Mouse (Mus musculus) thymus, postnatal 25 days (tissue): ENCODE measurements around the gene Smoc1.
A peak's percentile ranks its signal among the peaks of the same experiment; 100 is the strongest.

Experiments used
- DNase-seq: peaks from one replicate; pipeline ENCODE4 v3.0.0; 2022

The Smoc1 gene

GRCm38 (mm10) chr12:81026995-81027942, 661 bp downstream of the Smoc1 start:
- DNase-seq: peak; percentile 46

GRCm38 (mm10) chr12:81028291-81028920, 1.8 kb downstream of the Smoc1 start:
- no peak for DNase-seq

DNA sequence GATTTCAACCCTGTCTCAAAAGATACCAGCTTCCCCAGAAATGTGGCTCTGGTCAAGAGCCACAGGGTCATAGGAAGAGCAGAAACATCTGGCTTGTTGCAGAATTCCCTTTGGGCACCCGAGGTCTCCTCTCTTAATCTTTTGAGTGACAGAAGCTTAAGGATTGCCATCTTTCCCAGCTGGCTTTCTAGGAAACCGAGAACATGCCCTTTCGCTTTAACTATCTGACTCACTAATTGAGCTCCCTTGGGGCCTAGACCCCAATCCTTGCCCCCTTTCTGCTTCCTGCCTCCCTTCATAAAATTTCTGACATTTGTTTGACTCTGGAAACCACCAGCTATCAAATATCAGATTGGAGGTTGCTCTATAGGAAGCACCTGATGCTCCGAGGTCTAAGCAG, 3.1 kb downstream of the Smoc1 start:
- DNase-seq: no peak

GRCm38 (mm10) chr12:81031579-81031978, 5.0 kb downstream of the Smoc1 start:
- DNase-seq: no peak

- DNase-seq: no peak
These were observed 6.9 kb downstream of the Smoc1 start for GRCm38 (mm10) chr12:81033389-81034041.

DNA sequence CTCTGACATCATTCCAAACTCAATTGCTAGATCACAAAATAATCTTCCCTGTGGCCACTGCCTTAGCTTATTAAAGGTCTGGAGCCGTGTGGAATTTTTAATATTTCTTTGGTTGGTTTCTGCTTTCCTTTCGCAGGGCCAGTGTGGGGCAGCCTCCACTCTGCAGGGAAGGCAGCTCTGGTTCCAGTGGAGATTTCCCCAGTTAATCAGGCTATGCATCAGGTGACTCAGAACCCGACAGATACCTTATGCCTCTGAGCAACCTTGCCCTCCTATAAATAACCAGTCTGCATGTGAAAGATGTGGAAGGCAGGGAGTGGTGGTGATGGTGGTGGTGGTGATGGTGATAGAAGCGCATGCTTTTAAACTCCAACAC, 7.4 kb downstream of the Smoc1 start:
- DNase-seq: no peak

DNA sequence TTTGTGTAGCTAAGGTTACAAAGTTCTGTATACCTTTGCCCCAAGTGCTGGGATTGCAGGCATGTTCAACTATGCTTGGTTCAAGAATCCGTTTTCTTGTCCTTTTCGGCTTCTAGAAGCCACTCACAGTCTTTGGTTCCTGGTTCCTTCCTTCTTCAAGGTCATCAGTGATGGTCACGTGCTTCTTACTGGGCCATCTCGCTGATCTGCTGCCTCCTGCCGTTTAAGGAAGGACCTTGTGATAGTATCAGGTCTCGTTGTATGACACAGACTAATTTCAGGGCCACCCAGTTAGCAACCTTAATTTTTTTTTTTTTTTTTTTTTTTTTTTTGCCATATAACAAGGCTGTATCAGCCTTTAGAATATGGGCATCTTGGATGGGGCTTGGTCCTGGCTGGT, 9.2 kb downstream of the Smoc1 start:
- no peak for DNase-seq

DNA sequence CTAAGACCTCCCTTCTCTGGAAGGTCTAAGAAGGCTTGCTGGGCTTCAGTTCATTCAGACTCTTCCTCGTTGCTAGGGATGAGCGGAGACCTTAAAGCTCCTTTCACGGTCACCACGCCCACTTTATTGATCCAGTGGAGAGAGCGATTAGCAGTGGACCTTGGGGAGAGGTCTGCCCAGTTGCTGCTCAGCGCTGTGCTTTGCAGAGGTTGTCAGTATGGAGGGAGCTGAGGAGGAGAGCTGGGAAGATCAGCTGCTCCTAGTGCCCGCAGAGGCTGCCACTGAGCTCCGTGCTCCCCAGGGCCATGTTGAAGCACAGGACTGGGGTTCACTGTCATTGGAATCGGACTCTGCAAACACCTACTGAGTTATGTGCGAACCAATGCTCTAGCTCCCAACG, 17.0 kb downstream of the Smoc1 start:
- no peak for DNase-seq

- no peak for DNase-seq
These were observed 20.3 kb downstream of the Smoc1 start for GRCm38 (mm10) chr12:81046926-81047325.

GRCm38 (mm10) chr12:81049661-81050060, 23.1 kb downstream of the Smoc1 start:
- no peak for DNase-seq

GRCm38 (mm10) chr12:81055000-81055705, 28.5 kb downstream of the Smoc1 start:
- DNase-seq: no peak

- DNase-seq: no peak
These were observed 29.2 kb downstream of the Smoc1 start for GRCm38 (mm10) chr12:81055811-81056210.

GRCm38 (mm10) chr12:81057619-81058018, 31.0 kb downstream of the Smoc1 start:
- no peak for DNase-seq

DNA sequence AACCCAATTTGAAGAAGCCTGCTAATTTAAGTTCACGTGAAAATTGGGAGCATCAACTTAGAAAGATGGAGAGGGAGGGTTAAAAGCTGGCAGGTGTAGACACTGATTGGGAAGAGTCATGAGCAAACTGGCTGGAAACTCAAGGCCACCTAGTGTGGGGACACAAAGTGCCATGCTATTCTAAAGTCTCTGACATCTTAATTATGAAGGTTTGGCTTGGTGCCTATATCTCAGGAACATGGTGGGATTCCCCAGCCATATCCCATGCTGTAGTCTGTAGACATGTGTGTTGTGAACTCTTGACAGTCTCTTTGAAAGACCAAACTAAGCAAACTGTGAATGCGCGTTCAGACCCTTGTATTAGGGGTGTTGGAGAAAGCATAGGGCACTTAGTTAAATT, 32.0 kb downstream of the Smoc1 start:
- DNase-seq: no peak

GRCm38 (mm10) chr12:81061831-81062361, 35.3 kb downstream of the Smoc1 start:
- peak; percentile 15 for DNase-seq

DNA sequence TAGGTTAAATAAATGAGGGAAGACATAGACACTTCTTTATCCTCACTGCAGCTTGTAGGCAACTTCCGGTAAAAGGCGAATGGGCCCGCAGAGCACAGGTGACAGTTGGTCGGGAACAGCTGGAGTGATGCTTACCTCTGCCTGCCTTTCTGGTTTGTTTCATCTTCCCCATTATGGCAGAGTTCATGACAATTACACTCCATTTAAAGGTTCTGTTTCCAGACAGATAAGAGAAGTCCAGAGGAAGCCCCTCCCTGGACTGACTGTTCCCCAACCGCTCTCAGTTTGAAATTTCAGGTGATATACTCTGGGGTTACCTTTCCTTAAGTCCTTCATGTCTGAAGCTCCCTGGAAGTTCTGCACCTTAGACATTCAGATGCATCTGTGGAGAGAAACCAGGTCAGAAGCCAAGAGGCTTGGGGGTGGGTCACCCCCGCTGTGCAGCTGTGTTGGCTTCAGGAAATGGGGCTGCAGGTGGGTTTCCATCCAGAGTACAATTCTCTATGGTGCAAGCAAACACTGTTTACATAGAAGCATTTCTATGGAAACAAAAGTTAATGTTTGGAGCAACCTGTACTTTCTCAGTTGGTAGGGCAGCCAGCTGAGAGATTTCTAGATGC, 36.8 kb downstream of the Smoc1 start:
- peak; percentile 66 for DNase-seq

DNA sequence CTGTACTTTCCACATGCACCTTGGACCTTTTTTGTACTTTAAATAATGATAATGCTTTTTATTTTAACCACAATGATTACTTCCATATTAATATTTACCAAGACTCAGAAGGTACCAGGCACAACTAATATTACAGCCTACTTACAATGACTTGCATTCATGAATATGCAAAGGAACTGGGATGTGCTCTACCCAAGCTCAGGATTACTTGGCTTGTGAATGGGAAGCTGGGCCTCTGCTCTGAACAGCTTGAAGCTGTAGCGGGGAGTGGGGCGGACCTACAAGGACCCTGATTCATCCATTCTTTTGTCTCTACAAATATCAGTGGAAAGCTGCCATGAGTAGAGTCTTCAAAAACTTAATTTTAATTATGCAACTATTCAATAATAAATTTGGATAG, 47.5 kb downstream of the Smoc1 start:
- no peak for DNase-seq

- no peak for DNase-seq
These were observed 48.3 kb downstream of the Smoc1 start for GRCm38 (mm10) chr12:81074941-81075340.

DNA sequence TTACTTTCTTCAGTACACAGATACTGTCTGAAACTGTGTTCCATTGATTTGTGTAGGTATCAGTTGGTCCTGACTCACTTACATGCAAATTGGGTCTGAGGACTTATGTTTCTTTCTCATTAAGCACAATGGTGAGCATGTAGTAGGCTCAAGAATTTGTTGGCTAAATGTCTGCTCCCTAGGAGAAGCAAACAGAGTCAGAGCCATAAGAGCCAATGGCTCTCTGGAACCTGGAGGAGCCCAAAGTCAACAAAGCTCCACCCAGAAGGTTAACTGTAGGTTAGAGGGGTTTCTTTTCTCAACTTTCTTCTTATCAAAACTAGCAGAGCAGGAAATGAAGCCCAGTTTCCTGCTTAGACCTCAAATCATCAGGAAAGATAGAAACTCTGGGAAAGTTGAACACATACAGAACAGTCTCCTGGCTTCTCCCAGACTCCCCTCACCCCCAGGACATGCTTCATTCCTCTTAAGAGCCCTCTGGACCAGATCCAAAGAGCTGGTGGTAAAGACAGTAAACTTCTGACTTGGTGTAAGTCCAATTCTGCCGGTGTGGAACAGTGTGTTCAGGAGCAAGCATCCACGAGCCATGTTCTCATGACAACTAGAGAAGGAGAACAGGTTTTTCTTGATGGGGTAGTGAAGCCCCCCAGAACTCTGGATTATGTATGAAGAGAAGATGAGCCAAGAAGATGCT, 51.5 kb downstream of the Smoc1 start:
- DNase-seq: no peak

DNA sequence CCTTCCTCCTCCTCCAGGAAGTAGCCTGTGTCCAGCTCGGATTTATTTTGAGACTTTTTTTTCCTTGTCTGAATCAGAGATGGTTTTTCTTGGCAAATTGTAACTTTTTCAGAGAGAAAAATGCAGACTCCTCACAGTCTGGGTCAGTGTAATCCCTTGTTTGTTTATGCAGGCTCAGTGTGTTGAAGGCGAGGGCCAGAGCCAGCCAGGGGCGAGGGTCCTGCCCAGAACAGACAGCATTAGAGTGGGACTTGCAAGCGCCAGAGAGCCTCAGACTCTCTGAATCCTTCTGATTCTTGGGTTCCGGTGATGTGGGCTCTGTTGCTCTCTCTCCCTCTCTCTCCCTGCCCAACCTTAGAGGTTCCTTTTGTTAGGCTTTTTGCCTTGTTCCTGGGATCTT, 53.7 kb downstream of the Smoc1 start:
- no peak for DNase-seq

- no peak for DNase-seq
These were observed 54.4 kb downstream of the Smoc1 start for GRCm38 (mm10) chr12:81081031-81081430.

GRCm38 (mm10) chr12:81083146-81083545, 56.5 kb downstream of the Smoc1 start:
- DNase-seq: no peak
